In the genomic region with DNA sequence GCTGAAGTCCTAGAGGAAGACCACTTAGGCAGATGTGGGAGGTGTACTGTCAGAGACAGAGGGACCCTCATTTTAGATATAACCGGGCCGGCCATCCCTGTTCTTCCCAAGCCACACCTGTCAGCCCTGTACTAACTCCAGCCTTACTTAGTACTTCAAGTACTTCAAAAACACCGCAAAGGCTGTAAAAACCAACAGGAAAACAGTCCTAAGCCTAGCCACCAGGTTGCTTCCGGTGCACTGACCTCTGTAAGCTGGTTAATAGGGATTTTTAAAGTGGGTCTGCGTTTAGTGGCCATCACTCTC, we compare ENCODE assay signal across 8 mouse cellular contexts. TPM values are rescaled to one million over a fixed set of nuclear protein-coding genes. Genes with fewer than 3 reads are reported as not detected.
DNase-seq lines count a peak whose midpoint lies in the region; ATAC-seq and TF ChIP-seq lines count a peak whose summit lies in the region.

No protein-coding gene starts in this region.

- no peak for TF ChIP-seq CTCF in kidney, adult 2 months (conservative IDR thresholded peaks at IDR 0.05; ENCODE audit: insufficient read depth, insufficient read length, low read depth, low read length)
- TF ChIP-seq CTCF in brain, embryonic 14.5 days (IDR thresholded peaks at IDR 0.05; ENCODE audit: borderline replicate concordance, extremely low read depth, insufficient read depth, insufficient read length): no peak

- H3K9ac ChIP-seq in hindbrain, embryonic 11.5 days (ENCODE audit: low read depth, low read length): peak overlapping the region; percentile 85

- H3K27me3 ChIP-seq in kidney, adult 2 months (replicated peaks; ENCODE audit: control insufficient read depth, insufficient read depth, low read length): no peaks in the 10 kb centered on the region
- no peaks in the 10 kb centered on the region for H3K27me3 ChIP-seq in hindbrain, embryonic 11.5 days (ENCODE audit: control insufficient read depth, insufficient read depth, low read length)
- no peaks in the 10 kb centered on the region for H3K27me3 ChIP-seq in megakaryocyte, embryonic 14.5 days (replicated peaks)

- intact Hi-C loops in left cerebral cortex, postnatal 36 days (cut with DNase I): no loop called here

- H3K9me3 ChIP-seq in hindbrain, embryonic 11.5 days (ENCODE audit: control insufficient read depth, low read length): no peaks in the 10 kb centered on the region
- no peaks in the 10 kb centered on the region for H3K9me3 ChIP-seq in megakaryocyte, embryonic 14.5 days

- peak overlapping the region; percentile 85 for H3K4me3 ChIP-seq in kidney, adult 2 months (ENCODE audit: insufficient read depth, low read depth, low read length)
- H3K4me3 ChIP-seq in hindbrain, embryonic 11.5 days (ENCODE audit: low read depth, low read length): peak overlapping the region; percentile 74
- H3K4me3 ChIP-seq in megakaryocyte, embryonic 14.5 days (replicated peaks): peak overlapping the region; percentile 96

- peaks cover 12% of the 10 kb centered on the region for H3K4me1 ChIP-seq in kidney, adult 2 months (ENCODE audit: control insufficient read depth, insufficient read depth, low read length)
- H3K4me1 ChIP-seq in hindbrain, embryonic 11.5 days (replicated peaks; ENCODE audit: control insufficient read depth, insufficient read depth, low read length): no peaks in the 10 kb centered on the region
- peaks cover 48% of the 10 kb centered on the region for H3K4me1 ChIP-seq in megakaryocyte, embryonic 14.5 days

- peak overlapping the region; percentile 98 for H3K27ac ChIP-seq in kidney, adult 2 months (ENCODE audit: insufficient read depth, low read depth, low read length)
- H3K27ac ChIP-seq in hindbrain, embryonic 11.5 days (ENCODE audit: low read depth, low read length): no peak overlapping the region

- 0 out of 2 replicates have a peak, but pooled peaks cover 1% of the 10 kb centered on the region for H3K36me3 ChIP-seq in kidney, adult 2 months (ENCODE audit: control insufficient read depth, insufficient read depth, low read length)
- H3K36me3 ChIP-seq in hindbrain, embryonic 11.5 days (ENCODE audit: control insufficient read depth, insufficient read depth, low read length): no peaks in the 10 kb centered on the region
- peaks cover 44% of the 10 kb centered on the region for H3K36me3 ChIP-seq in megakaryocyte, embryonic 14.5 days (replicated peaks; ENCODE audit: low read length)

- 7% methylated on average over 5 of the region's 5 CpGs for WGBS in kidney, adult 2 months
- 72% methylated on average over 5 of the region's 5 CpGs for WGBS in hindbrain, embryonic 11.5 days

- no peak for TF ChIP-seq POLR2A in kidney, adult 2 months (IDR thresholded peaks at IDR 0.05; ENCODE audit: low read depth, low read length)
- no peak for TF ChIP-seq POLR2A in brain, embryonic 14.5 days (IDR thresholded peaks at IDR 0.05; ENCODE audit: borderline replicate concordance, extremely low read depth, insufficient read depth, insufficient read length, poor library complexity, severe bottlenecking)

- H3K4me2 ChIP-seq in hindbrain, embryonic 11.5 days (replicated peaks; ENCODE audit: low read depth, low read length): peak overlapping the region; percentile 67

- peak; percentile 46; the same call in 1 of the 2 replicates for ATAC-seq in hindbrain, embryonic 11.5 days (ENCODE audit: low FRiP score)

- no peak for DNase-seq in kidney, adult 2 months
- DNase-seq in kidney, adult 8-10 months: no peak
- DNase-seq in brain, embryonic 14.5 days (ENCODE audit: low read depth): peak; percentile 27
- no peak for DNase-seq in hindbrain, embryonic 11.5 days (ENCODE audit: low spot score)
- DNase-seq in left cerebral cortex, postnatal 36 days (ENCODE audit: low spot score in 2 of 2): no peak
- DNase-seq in layer of hippocampus, postnatal 25 days (ENCODE audit: extremely low spot score in 1 of 2, low spot score in 1 of 2): no peak
- DNase-seq in thymus, postnatal 25 days: no peak

RNA-seq across cellular contexts. Expression of a gene that starts 11.1 kb away (rescaled TPM):
- 248 and 288 TPM in 2 replicates for polyA plus RNA-seq in kidney, adult 2 months (2012; rRNA removed)
- 103 and 108 TPM in 2 replicates for polyA plus RNA-seq in brain, embryonic 14.5 days (2012; rRNA removed)
- 183 and 187 TPM in 2 replicates for polyA plus RNA-seq in hindbrain, embryonic 11.5 days (2014; fragmentation: Nextera tagmentation; extraction: Ambion mirVana)
- 64.1 and 457 TPM in 2 replicates for polyA plus RNA-seq in megakaryocyte, embryonic 14.5 days (2012; ENCODE audit: insufficient read depth, low replicate concordance)
- total RNA-seq in left cerebral cortex, postnatal 36 days (2021): 100 to 1,000 TPM in 1 of 2 experiments, 10 to 100 TPM in 1; 93.5 to 102 TPM
- 100 to 1,000 TPM; 107 to 111 TPM for total RNA-seq in layer of hippocampus, postnatal 25 days (2021)
